Mouse (Mus musculus): Measurements from ENCODE around the gene Rps9. TPM values are rescaled to one million over a fixed set of nuclear protein-coding genes. Genes with fewer than 3 reads are reported as not detected.

Rps9 gene
- total RNA-seq, 2 experiments from 2014 or later, result 300 to 547 TPM

Other genes with a start within 250 kb of the Rps9 start
- 1.7 TPM in 1 of 2 replicates, not detected in the other for gene Tarm1, start 201.4 kb upstream of the Rps9 start, total RNA-seq (2015; ENCODE audit: low replicate concordance)
- 0.90 and 1.4 TPM in 2 replicates for gene Tarm1, start 201.4 kb upstream of the Rps9 start, total RNA-seq (2017; ENCODE audit: low replicate concordance)
- not detected in 2 replicates for gene Oscar, start 87.8 kb upstream of the Rps9 start, total RNA-seq (2015; ENCODE audit: low replicate concordance)
- gene Oscar, start 87.8 kb upstream of the Rps9 start, total RNA-seq (2017; ENCODE audit: low replicate concordance), result not detected in 2 replicates
- gene Ndufa3, start 86.6 kb upstream of the Rps9 start, total RNA-seq (2015; ENCODE audit: low replicate concordance), result 127 and 193 TPM in 2 replicates
- 80.0 and 93.3 TPM in 2 replicates for gene Ndufa3, start 86.6 kb upstream of the Rps9 start, total RNA-seq (2017; ENCODE audit: low replicate concordance)
- 9.4 and 17.2 TPM in 2 replicates for gene Tfpt, start 74.1 kb upstream of the Rps9 start, total RNA-seq (2015; ENCODE audit: low replicate concordance)
- gene Tfpt, start 74.1 kb upstream of the Rps9 start, total RNA-seq (2017; ENCODE audit: low replicate concordance), result 10.0 and 10.8 TPM in 2 replicates
- gene Prpf31, start 74.0 kb upstream of the Rps9 start, total RNA-seq (2015; ENCODE audit: low replicate concordance), result 14.3 and 23.4 TPM in 2 replicates
- 13.5 and 19.8 TPM in 2 replicates for gene Prpf31, start 74.0 kb upstream of the Rps9 start, total RNA-seq (2017; ENCODE audit: low replicate concordance)
- 109 and 150 TPM in 2 replicates for gene Cnot3, start 58.7 kb upstream of the Rps9 start, total RNA-seq (2015; ENCODE audit: low replicate concordance)
- gene Cnot3, start 58.7 kb upstream of the Rps9 start, total RNA-seq (2017; ENCODE audit: low replicate concordance), result 47.9 and 91.2 TPM in 2 replicates
- gene Leng1, start 38.2 kb upstream of the Rps9 start, total RNA-seq (2015; ENCODE audit: low replicate concordance), result 2.5 and 8.8 TPM in 2 replicates
- gene Leng1, start 38.2 kb upstream of the Rps9 start, total RNA-seq (2017; ENCODE audit: low replicate concordance), result 2.7 and 3.0 TPM in 2 replicates
- 6.7 TPM in 1 of 2 replicates, not detected in the other for gene Tmc4, start 26.4 kb upstream of the Rps9 start, total RNA-seq (2015; ENCODE audit: low replicate concordance)
- 0.77 TPM in 1 of 2 replicates, not detected in the other for gene Tmc4, start 26.4 kb upstream of the Rps9 start, total RNA-seq (2017; ENCODE audit: low replicate concordance)
- 1.7 TPM in 1 of 2 replicates, not detected in the other for gene Tsen34, start 11.1 kb upstream of the Rps9 start, total RNA-seq (2015; ENCODE audit: low replicate concordance)
- 3.0 and 3.1 TPM in 2 replicates for gene Tsen34, start 11.1 kb upstream of the Rps9 start, total RNA-seq (2017; ENCODE audit: low replicate concordance)
- gene Mboat7, start 10.5 kb upstream of the Rps9 start, total RNA-seq (2015; ENCODE audit: low replicate concordance), result 17.7 and 29.3 TPM in 2 replicates
- gene Mboat7, start 10.5 kb upstream of the Rps9 start, total RNA-seq (2017; ENCODE audit: low replicate concordance), result 1.0 and 6.4 TPM in 2 replicates
- 27.7 and 27.8 TPM in 2 replicates for gene Pirb, start 16.4 kb downstream of the Rps9 start, total RNA-seq (2015; ENCODE audit: low replicate concordance)
- gene Pirb, start 16.4 kb downstream of the Rps9 start, total RNA-seq (2017; ENCODE audit: low replicate concordance), result 4.8 and 6.4 TPM in 2 replicates
- gene Gm15448, start 121.7 kb downstream of the Rps9 start, total RNA-seq (2015; ENCODE audit: low replicate concordance), result not detected in 2 replicates
- 1.5 and 2.6 TPM in 2 replicates for gene Gm15448, start 121.7 kb downstream of the Rps9 start, total RNA-seq (2017; ENCODE audit: low replicate concordance)
- 3.2 and 13.4 TPM in 2 replicates for gene Pira2, start 141.1 kb downstream of the Rps9 start, total RNA-seq (2015; ENCODE audit: low replicate concordance)
- 1.8 and 6.2 TPM in 2 replicates for gene Pira2, start 141.1 kb downstream of the Rps9 start, total RNA-seq (2017; ENCODE audit: low replicate concordance)
- gene Gm14548, start 194.1 kb downstream of the Rps9 start, total RNA-seq (2015; ENCODE audit: low replicate concordance), result 0.84 and 7.9 TPM in 2 replicates
- 3.5 TPM in 1 of 2 replicates, not detected in the other for gene Gm14548, start 194.1 kb downstream of the Rps9 start, total RNA-seq (2017; ENCODE audit: low replicate concordance)
- gene Lilra6, start 211.5 kb downstream of the Rps9 start, total RNA-seq (2015; ENCODE audit: low replicate concordance), result 3.6 and 10.5 TPM in 2 replicates
- 2.2 and 5.9 TPM in 2 replicates for gene Lilra6, start 211.5 kb downstream of the Rps9 start, total RNA-seq (2017; ENCODE audit: low replicate concordance)

Data from erythroid progenitor cell, adult 5-6 weeks (primary cell).